Mouse (Mus musculus): ENCODE results near the gene Krtap15.

The Krtap15 gene

GRCm38 (mm10) chr16:88820066-88820465 lies at the start of gene Krtap15:
Gene Krtap15 (plus strand): TSS chr16:88820215.
- DNase-seq (ENCODE audit: low spot score in 2 of 2): no peak

- DNase-seq (ENCODE audit: low spot score in 2 of 2): no peak
Observed at GRCm38 (mm10) chr16:88774106-88774505, 45.9 kb upstream of the Krtap15 start, which contains the start of gene 2310057N15Rik. Gene 2310057N15Rik (minus strand): TSS chr16:88774206.

GRCm38 (mm10) chr16:88777596-88777995 lies 42.4 kb upstream of the Krtap15 start, which contains the start of gene Gm5965:
Gene Gm5965 (plus strand): TSS chr16:88777896.
- DNase-seq (ENCODE audit: low spot score in 2 of 2): no peak

DNA sequence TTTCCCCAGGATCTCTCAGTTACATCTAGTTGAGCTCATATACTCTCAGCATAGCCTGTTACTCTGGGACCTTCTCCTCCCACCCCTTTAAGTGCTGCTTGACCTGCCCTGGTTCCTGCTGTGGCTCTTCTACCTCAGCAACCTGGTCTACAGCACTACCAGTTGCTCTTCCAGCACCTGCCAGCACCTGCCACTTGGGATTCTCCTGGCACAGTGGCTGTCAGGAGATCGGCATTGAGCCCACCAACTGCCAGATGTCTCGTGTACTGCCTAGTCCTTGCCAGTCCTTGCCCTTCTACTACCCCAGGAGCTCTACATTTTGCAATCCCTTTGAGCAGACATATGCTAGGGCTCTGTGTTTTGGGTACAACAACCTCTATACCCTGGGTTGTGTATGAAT lies 33.2 kb upstream of the Krtap15 start:
- DNase-seq (ENCODE audit: low spot score in 2 of 2): no peak

GRCm38 (mm10) chr16:88811827-88812226 lies 8.2 kb upstream of the Krtap15 start, which contains the start of gene Gm20741:
Gene Gm20741 (minus strand): TSS chr16:88812220.
- no peak for DNase-seq (ENCODE audit: low spot score in 2 of 2)

GRCm38 (mm10) chr16:88823736-88824135 lies 3.7 kb downstream of the Krtap15 start:
- DNase-seq (ENCODE audit: low spot score in 2 of 2): no peak

GRCm38 (mm10) chr16:88826095-88826652 lies 6.2 kb downstream of the Krtap15 start, which contains the start of gene Krtap14:
Gene Krtap14 (minus strand): TSS chr16:88826145.
- DNase-seq (ENCODE audit: low spot score in 2 of 2): no peak

- DNase-seq (ENCODE audit: low spot score in 2 of 2): no peak
Observed at GRCm38 (mm10) chr16:88826978-88827377, 7.0 kb downstream of the Krtap15 start.

- DNase-seq (ENCODE audit: low spot score in 2 of 2): no peak
Observed at GRCm38 (mm10) chr16:88847363-88847762, 27.3 kb downstream of the Krtap15 start.

DNA sequence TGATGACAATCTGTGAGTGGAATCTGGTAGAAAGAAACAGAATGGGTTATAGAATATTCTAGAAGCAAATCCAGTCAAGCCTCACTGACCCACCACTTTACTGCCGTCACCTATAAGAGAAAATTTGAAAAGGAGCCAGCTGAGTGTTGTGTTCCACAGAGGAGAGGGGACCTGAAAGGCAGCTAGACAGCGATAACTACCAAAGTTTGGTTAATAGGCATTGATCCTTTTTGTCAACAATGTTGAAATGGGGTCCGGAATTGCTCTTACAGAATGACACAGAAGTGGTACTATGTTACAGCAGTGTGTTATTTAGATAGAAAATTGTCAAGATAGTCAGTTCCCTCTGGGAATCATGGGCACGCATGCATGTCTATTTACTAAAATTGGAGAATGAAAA lies 28.5 kb downstream of the Krtap15 start:
- no peak for DNase-seq (ENCODE audit: low spot score in 2 of 2)

- no peak for DNase-seq (ENCODE audit: low spot score in 2 of 2)
Observed at GRCm38 (mm10) chr16:88851450-88851849, 31.4 kb downstream of the Krtap15 start.

DNA sequence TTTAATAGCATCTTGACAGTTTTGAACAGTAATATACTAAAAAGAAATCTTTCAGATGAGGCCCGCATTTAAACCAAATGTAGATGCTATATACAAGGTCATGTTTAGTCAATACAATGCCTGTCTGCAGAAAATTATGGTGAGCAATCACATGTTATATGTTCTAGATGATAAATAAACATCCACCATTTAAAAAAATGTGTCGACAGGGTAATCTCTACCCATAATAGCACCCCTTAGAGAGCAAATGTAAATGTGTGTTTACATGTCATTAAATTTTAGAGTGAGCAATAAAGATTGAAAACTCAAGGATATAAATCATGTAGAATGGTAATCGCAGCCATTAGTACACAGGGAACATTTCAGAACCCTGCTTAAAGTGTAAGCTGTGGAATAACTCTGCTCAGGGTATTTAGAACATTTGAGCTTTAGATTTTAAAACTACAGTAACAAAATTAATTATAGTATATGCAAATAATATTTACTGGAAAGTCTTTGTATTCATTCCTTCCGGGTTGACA lies 44.9 kb downstream of the Krtap15 start:
- no peak for DNase-seq (ENCODE audit: low spot score in 2 of 2)

DNA sequence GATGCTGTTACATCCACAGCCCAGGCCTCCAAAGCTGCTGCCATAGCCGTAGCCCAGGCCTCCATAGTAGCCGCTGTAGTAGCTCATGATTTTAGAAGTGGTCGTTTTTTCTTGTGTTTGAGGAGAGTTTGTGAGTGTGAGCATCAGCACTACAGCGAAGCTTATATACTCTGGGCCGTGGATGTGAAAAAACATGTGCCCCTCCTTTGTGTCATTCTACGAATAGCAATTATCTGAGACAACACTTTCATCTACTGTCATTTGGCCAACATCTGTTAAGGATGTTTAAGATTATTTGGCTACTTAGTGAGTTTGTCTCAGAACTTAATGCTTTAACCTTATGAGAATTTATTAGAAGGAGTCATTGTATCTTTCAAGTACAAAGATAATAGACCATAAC lies 49.3 kb downstream of the Krtap15 start, which contains the start of gene Krtap19-1:
TSS of gene Krtap19-1 (minus strand) at position 101 of the 400 bp plus-strand sequence.
- no peak for DNase-seq (ENCODE audit: low spot score in 2 of 2)

- no peak for DNase-seq (ENCODE audit: low spot score in 2 of 2)
Observed at GRCm38 (mm10) chr16:88874169-88874568, 54.2 kb downstream of the Krtap15 start, which contains the start of gene Krtap19-2. Gene Krtap19-2 (minus strand): TSS chr16:88874269.

GRCm38 (mm10) chr16:88877938-88878337 lies 57.9 kb downstream of the Krtap15 start, which contains the start of gene Krtap19-3:
Gene Krtap19-3 (minus strand): TSS chr16:88878038.
- no peak for DNase-seq (ENCODE audit: low spot score in 2 of 2)
